Comparison of ENCODE assay signal across 15 mouse cellular contexts in the genomic region with DNA sequence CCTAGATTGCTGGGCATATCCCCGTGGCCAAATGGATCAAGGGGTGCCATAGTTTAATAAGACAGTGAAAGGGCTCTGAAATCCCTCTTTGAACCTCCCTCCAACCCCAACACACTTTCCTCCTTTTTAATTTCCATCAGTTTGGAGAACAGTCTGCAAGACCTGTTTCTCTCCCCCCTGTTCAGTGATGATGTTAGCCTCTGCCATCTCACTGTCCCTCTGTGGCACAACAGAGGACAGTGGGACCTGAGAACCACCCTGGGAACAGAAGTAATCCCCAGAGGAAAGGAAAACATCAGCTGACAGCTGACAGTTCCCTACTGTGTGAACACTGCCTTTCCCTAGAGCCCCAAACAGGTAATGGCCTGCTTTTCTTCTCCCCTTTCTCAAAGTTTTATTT.
"Had no signal": no experiment of that assay in that cellular context is flagged by ENCODE, and none has a peak within 500 bp of the region (broad histone marks: within the 10 kb centered on the region; RNA-seq: fewer than 3 reads in every experiment).

No protein-coding gene starts in this region.

- H3K9me3 ChIP-seq: limb, embryonic 13.5 days; liver, embryonic 12.5 days; neural tube, embryonic 15.5 days had no signal

- H3K36me3 ChIP-seq: limb, embryonic 13.5 days; liver, embryonic 12.5 days; neural tube, embryonic 15.5 days had no signal

- H3K27ac ChIP-seq: kidney, postnatal 0 days; limb, embryonic 13.5 days; liver, embryonic 12.5 days; neural tube, embryonic 15.5 days; stomach, postnatal 0 days had no signal

- DNase-seq: kidney, adult 8-10 months; kidney, postnatal 36 days; layer of hippocampus, adult 9-11 months; layer of hippocampus, postnatal 36 days; lung, embryonic 14.5 days; lung, postnatal 10 days; lung, postnatal 4 days; right cerebral cortex, adult 18-20 months; thymus, adult 18-20 months; thymus, postnatal 14 days had no signal

- H3K4me2 ChIP-seq: liver, embryonic 12.5 days; lung, embryonic 14.5 days; neural tube, embryonic 15.5 days had no signal

- H3K27me3 ChIP-seq: limb, embryonic 13.5 days; neural tube, embryonic 15.5 days had no signal

- ATAC-seq: liver, embryonic 12.5 days had no signal

- H3K4me3 ChIP-seq: limb, embryonic 13.5 days; liver, embryonic 12.5 days; neural tube, embryonic 15.5 days had no signal

- H3K9ac ChIP-seq: limb, embryonic 13.5 days; liver, embryonic 12.5 days; lung, embryonic 14.5 days; neural tube, embryonic 15.5 days had no signal

- H3K4me1 ChIP-seq: liver, embryonic 12.5 days had no signal
